Mouse (Mus musculus): Measurements from ENCODE around the gene Zfp64. TPM values are rescaled to one million over a fixed set of nuclear protein-coding genes. Genes with fewer than 3 reads are reported as not detected.

The Zfp64 gene
- polyA plus RNA-seq, 1 experiment from 2014 or later = 37.4 TPM

DNA sequence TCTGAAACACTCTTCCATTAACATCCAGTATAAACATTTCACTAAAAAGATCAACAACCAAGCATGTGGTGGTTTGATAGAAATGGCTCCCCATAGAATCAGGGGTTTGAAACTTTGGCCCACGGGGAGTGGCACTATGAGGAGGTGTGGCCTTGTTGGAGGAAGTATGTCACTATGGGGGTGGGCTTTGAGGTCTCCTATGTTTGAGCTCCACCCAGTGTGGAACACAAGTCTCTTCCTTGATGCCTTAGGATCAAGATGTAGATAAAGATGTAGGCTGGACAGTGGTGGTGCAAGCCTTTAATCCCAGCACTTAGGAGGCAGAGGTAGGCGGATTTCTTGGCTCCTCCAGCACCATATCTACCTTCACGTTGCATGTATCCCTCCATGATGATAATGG lies 5.4 kb upstream of the Zfp64 start:
- H3K27me3 ChIP-seq (ENCODE audit: control insufficient read depth, insufficient read depth, low read length) = no peaks in the 10 kb centered on the region
- no peak overlapping the region for H3K27ac ChIP-seq (ENCODE audit: low read depth, low read length)
- DNase-seq (ENCODE audit: low spot score) = no peak
- WGBS = 93% methylated on average over 3 of the region's 3 CpGs
- no peaks in the 10 kb centered on the region for H3K4me1 ChIP-seq (replicated peaks; ENCODE audit: control insufficient read depth, insufficient read depth, low read length)
- H3K9ac ChIP-seq (ENCODE audit: low read depth, low read length) = no peak overlapping the region
- no peak overlapping the region for H3K4me3 ChIP-seq (ENCODE audit: low read depth, low read length)
- no peak for ATAC-seq (ENCODE audit: low FRiP score)
- no peaks in the 10 kb centered on the region for H3K9me3 ChIP-seq (ENCODE audit: control insufficient read depth, low read length)
- no peak overlapping the region for H3K4me2 ChIP-seq (replicated peaks; ENCODE audit: low read depth, low read length)
- no peaks in the 10 kb centered on the region for H3K36me3 ChIP-seq (ENCODE audit: control insufficient read depth, insufficient read depth, low read length)

GRCm38 (mm10) chr2:168959339-168959885 lies 4.0 kb upstream of the Zfp64 start:
- no peak overlapping the region for H3K4me2 ChIP-seq (replicated peaks; ENCODE audit: low read depth, low read length)
- WGBS = 82% methylated on average over 14 of the region's 14 CpGs
- ATAC-seq (ENCODE audit: low FRiP score) (no peak), DNase-seq (ENCODE audit: low spot score) (no peak)
- H3K4me3 ChIP-seq (ENCODE audit: low read depth, low read length) = no peak overlapping the region
- H3K9me3 ChIP-seq (ENCODE audit: control insufficient read depth, low read length) = no peaks in the 10 kb centered on the region
- H3K27me3 ChIP-seq (ENCODE audit: control insufficient read depth, insufficient read depth, low read length) = no peaks in the 10 kb centered on the region
- H3K36me3 ChIP-seq (ENCODE audit: control insufficient read depth, insufficient read depth, low read length) = no peaks in the 10 kb centered on the region
- H3K27ac ChIP-seq (ENCODE audit: low read depth, low read length) = no peak overlapping the region
- H3K4me1 ChIP-seq (replicated peaks; ENCODE audit: control insufficient read depth, insufficient read depth, low read length) = no peaks in the 10 kb centered on the region
- H3K9ac ChIP-seq (ENCODE audit: low read depth, low read length) = no peak overlapping the region

- H3K9ac ChIP-seq (ENCODE audit: low read depth, low read length) = peak overlapping the region; percentile 94; the same call in 1 of the 2 replicates
Measured at GRCm38 (mm10) chr2:168955850-168956346, 511 bp upstream of the Zfp64 start.

DNA sequence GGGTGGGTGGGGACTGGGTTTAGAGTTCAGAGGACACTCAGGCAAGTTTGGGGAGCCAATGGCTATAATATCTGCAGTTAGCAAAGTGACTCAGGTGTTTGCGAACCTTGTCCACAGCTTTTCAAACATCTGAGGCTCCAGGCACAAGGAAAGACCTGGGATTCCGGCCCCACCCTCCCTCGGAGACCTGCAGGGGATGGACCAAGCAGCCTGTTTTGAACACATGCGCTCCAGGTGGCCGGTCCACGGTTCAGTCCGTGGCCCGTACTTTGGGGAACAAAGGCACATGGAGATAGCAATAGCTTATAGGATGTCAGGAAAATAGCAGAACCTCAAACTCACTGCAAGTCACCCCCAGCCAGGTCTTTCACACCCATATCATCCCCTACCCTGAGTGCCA lies 1.0 kb downstream of the Zfp64 start:
- H3K9ac ChIP-seq (ENCODE audit: low read depth, low read length) = peak overlapping the region; percentile 94

More at GRCm38 (mm10) chr2:168955850-168956346, 511 bp upstream of the Zfp64 start:
- Histone ChIP-seq H3K4me2 (replicated peaks; ENCODE audit: low read depth, low read length) (peak overlapping the region; percentile 76), H3K4me3 (ENCODE audit: low read depth, low read length) (peak overlapping the region; percentile 73; the same call in 1 of the 2 replicates), H3K9me3 (ENCODE audit: control insufficient read depth, low read length) (no peaks in the 10 kb centered on the region), H3K36me3 (ENCODE audit: control insufficient read depth, insufficient read depth, low read length) (no peaks in the 10 kb centered on the region), H3K27ac (ENCODE audit: low read depth, low read length) (no peak overlapping the region; the same call in 1 of the 2 replicates), H3K4me1 (replicated peaks; ENCODE audit: control insufficient read depth, insufficient read depth, low read length) (no peaks in the 10 kb centered on the region; the same call in 1 of the 2 replicates), H3K27me3 (ENCODE audit: control insufficient read depth, insufficient read depth, low read length) (no peaks in the 10 kb centered on the region)
- DNase-seq (ENCODE audit: low spot score) = no peak
- whole genome bisulfite sequencing = 49% methylated on average over 10 of the region's 10 CpGs
- ATAC-seq (ENCODE audit: low FRiP score) = peak; percentile 33; the same call in 1 of the 2 replicates

DNA sequence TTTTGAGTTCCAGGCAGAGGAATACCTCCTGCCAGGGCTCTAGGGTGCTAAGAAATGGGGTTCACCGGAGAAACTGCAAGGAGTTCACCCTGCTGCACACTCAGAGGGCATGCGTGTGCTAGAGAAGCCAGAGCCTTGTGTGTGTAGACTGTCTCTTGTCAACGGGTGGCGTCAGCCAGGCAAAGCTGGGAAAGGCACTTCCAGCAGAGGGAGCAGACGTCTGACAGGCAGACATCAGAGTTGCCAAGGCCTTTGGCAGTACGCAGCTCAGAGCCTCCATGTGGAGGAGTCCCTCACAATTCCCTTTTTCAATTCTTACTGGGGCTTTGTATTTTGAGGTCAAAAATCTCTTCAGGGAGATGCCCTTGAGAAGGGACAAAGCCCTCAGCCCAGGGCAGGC lies 6.9 kb downstream of the Zfp64 start:
- H3K4me1 ChIP-seq (replicated peaks; ENCODE audit: control insufficient read depth, insufficient read depth, low read length) = no peaks in the 10 kb centered on the region
- DNase-seq (ENCODE audit: low spot score) (no peak), ATAC-seq (ENCODE audit: low FRiP score) (no peak)
- no peaks in the 10 kb centered on the region for H3K27me3 ChIP-seq (ENCODE audit: control insufficient read depth, insufficient read depth, low read length)
- peaks cover 10% of the 10 kb centered on the region; the same call in 1 of the 2 replicates for H3K36me3 ChIP-seq (ENCODE audit: control insufficient read depth, insufficient read depth, low read length)
- no peak overlapping the region for H3K4me2 ChIP-seq (replicated peaks; ENCODE audit: low read depth, low read length)
- no peak overlapping the region for H3K9ac ChIP-seq (ENCODE audit: low read depth, low read length)
- no peaks in the 10 kb centered on the region for H3K9me3 ChIP-seq (ENCODE audit: control insufficient read depth, low read length)
- no peak overlapping the region for H3K27ac ChIP-seq (ENCODE audit: low read depth, low read length)
- no peak overlapping the region for H3K4me3 ChIP-seq (ENCODE audit: low read depth, low read length)
- 91% methylated on average over 6 of the region's 6 CpGs for WGBS

More for the DNA sequence above, 1.0 kb downstream of the Zfp64 start:
- Histone ChIP-seq H3K4me2 (replicated peaks; ENCODE audit: low read depth, low read length) (peak overlapping the region; percentile 76), H3K4me1 (replicated peaks; ENCODE audit: control insufficient read depth, insufficient read depth, low read length) (no peaks in the 10 kb centered on the region; the same call in 1 of the 2 replicates), H3K27me3 (ENCODE audit: control insufficient read depth, insufficient read depth, low read length) (no peaks in the 10 kb centered on the region), H3K27ac (ENCODE audit: low read depth, low read length) (no peak overlapping the region), H3K36me3 (ENCODE audit: control insufficient read depth, insufficient read depth, low read length) (peaks cover 2% of the 10 kb centered on the region; the same call in 1 of the 2 replicates), H3K9me3 (ENCODE audit: control insufficient read depth, low read length) (no peaks in the 10 kb centered on the region), H3K4me3 (ENCODE audit: low read depth, low read length) (peak overlapping the region; percentile 73)
- WGBS = 13% methylated on average over 8 of the region's 8 CpGs
- DNase-seq (ENCODE audit: low spot score) (no peak), ATAC-seq (ENCODE audit: low FRiP score) (0 out of 2 replicates have a peak, but pooled peaks have one; percentile 10)

GRCm38 (mm10) chr2:168947663-168948062 lies 7.7 kb downstream of the Zfp64 start:
- no peak overlapping the region for H3K9ac ChIP-seq (ENCODE audit: low read depth, low read length)
- no peaks in the 10 kb centered on the region for H3K4me1 ChIP-seq (replicated peaks; ENCODE audit: control insufficient read depth, insufficient read depth, low read length)
- 91% methylated on average over 1 of the region's 1 CpGs for WGBS
- no peak overlapping the region for H3K4me2 ChIP-seq (replicated peaks; ENCODE audit: low read depth, low read length)
- ATAC-seq (ENCODE audit: low FRiP score) (no peak), DNase-seq (ENCODE audit: low spot score) (no peak)
- H3K27me3 ChIP-seq (ENCODE audit: control insufficient read depth, insufficient read depth, low read length) = no peaks in the 10 kb centered on the region
- no peaks in the 10 kb centered on the region for H3K9me3 ChIP-seq (ENCODE audit: control insufficient read depth, low read length)
- no peak overlapping the region for H3K27ac ChIP-seq (ENCODE audit: low read depth, low read length)
- H3K36me3 ChIP-seq (ENCODE audit: control insufficient read depth, insufficient read depth, low read length) = peaks cover 10% of the 10 kb centered on the region; the same call in 1 of the 2 replicates
- no peak overlapping the region for H3K4me3 ChIP-seq (ENCODE audit: low read depth, low read length)

DNA sequence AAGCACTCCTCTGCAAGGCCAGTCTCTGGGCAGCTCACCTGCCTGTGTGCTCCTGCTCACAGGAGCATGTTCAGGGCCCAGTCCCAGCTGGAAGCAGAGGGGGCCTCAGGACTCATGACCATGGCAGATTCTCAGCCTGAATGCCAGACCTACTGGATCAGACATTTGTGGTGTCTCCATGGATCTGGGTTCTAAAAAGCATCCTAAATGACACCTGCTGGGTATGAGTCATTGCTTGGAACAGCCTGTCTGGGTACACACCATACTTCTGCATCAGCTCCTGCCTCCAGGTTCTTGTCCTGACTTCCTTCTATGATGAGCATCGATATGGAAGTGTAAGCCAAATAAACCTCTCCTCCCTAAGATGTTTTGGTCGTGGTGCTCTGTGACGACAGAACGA lies 11.4 kb downstream of the Zfp64 start:
- Histone ChIP-seq H3K9me3 (ENCODE audit: control insufficient read depth, low read length) (no peaks in the 10 kb centered on the region), H3K36me3 (ENCODE audit: control insufficient read depth, insufficient read depth, low read length) (0 out of 2 replicates have a peak, but pooled peaks cover 8% of the 10 kb centered on the region), H3K27me3 (ENCODE audit: control insufficient read depth, insufficient read depth, low read length) (no peaks in the 10 kb centered on the region), H3K9ac (ENCODE audit: low read depth, low read length) (no peak overlapping the region), H3K4me3 (ENCODE audit: low read depth, low read length) (no peak overlapping the region), H3K4me1 (replicated peaks; ENCODE audit: control insufficient read depth, insufficient read depth, low read length) (no peaks in the 10 kb centered on the region), H3K4me2 (replicated peaks; ENCODE audit: low read depth, low read length) (no peak overlapping the region), H3K27ac (ENCODE audit: low read depth, low read length) (no peak overlapping the region)
- 92% methylated on average over 4 of the region's 4 CpGs for WGBS
- DNase-seq (ENCODE audit: low spot score) = no peak
- ATAC-seq (ENCODE audit: low FRiP score) = no peak

DNA sequence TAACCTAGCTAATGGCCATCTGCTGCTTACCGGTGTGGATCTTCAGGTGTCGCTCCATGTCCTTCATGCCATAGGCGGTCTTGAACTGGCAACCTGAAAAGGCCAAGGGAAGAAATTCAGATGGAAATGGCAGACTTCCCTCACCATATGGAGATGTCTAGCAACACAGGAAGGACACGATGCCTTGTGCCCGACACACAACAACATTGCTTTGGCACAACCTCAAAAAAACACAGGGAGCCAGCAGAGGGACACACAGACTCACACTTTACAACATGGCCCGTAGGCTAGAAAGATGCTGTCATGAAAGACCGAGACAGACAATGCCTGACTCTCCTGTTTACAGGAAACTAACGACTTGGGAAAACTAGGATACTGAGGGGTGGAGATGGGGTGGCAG lies 15.4 kb downstream of the Zfp64 start:
- no peak for DNase-seq (ENCODE audit: low spot score)
- H3K4me2 ChIP-seq (replicated peaks; ENCODE audit: low read depth, low read length) = no peak overlapping the region
- no peak for ATAC-seq (ENCODE audit: low FRiP score)
- H3K36me3 ChIP-seq (ENCODE audit: control insufficient read depth, insufficient read depth, low read length) = 0 out of 2 replicates have a peak, but pooled peaks cover 6% of the 10 kb centered on the region
- H3K9me3 ChIP-seq (ENCODE audit: control insufficient read depth, low read length) = no peaks in the 10 kb centered on the region
- no peak overlapping the region for H3K4me3 ChIP-seq (ENCODE audit: low read depth, low read length)
- no peaks in the 10 kb centered on the region for H3K4me1 ChIP-seq (replicated peaks; ENCODE audit: control insufficient read depth, insufficient read depth, low read length)
- H3K27me3 ChIP-seq (ENCODE audit: control insufficient read depth, insufficient read depth, low read length) = no peaks in the 10 kb centered on the region
- H3K27ac ChIP-seq (ENCODE audit: low read depth, low read length) = no peak overlapping the region
- WGBS = 94% methylated on average over 8 of the region's 8 CpGs
- no peak overlapping the region for H3K9ac ChIP-seq (ENCODE audit: low read depth, low read length)
